Mouse (Mus musculus) cerebellum, adult 2 months (tissue): Measurements from ENCODE around the gene Tppp3.
A peak's percentile ranks its signal among the peaks of the same experiment; 100 is the strongest.

Experiments
- CTCF ChIP-seq: fragments of 200-500 bp; IDR thresholded peaks from 2 replicates; pipeline ENCODE4 v1.5.1; 2011; ENCODE audit warnings: low read depth, mild to moderate bottlenecking, control low read depth, low read length, moderate library complexity, borderline replicate concordance; ENCODE audit not compliant: insufficient read depth
- POLR2A ChIP-seq: fragments of 200-500 bp; IDR thresholded peaks from 2 replicates; pipeline ENCODE4 v1.6.1; 2011; ENCODE audit warnings: low read length, control low read depth, borderline replicate concordance; ENCODE audit not compliant: insufficient read depth

- TF ChIP-seq POLR2A (no peak), CTCF (peak; percentile 34; the same call in 1 of the 2 replicates)
Measured at GRCm38 (mm10) chr8:105470681-105471313, 529 bp downstream of the Tppp3 start.
